Mouse (Mus musculus) right cerebral cortex, postnatal 25 days (tissue): ENCODE data around the gene Hist1h2bk.

Experiments used
- DNase-seq: peaks from one replicate; pipeline ENCODE4 v3.0.0; 2022

Hist1h2bk gene

GRCm38 (mm10) chr13:22015479-22016450, 19.9 kb upstream of the Hist1h2bk start:
- no peak for DNase-seq

- no peak for DNase-seq
Observed at GRCm38 (mm10) chr13:22019934-22020835, 15.5 kb upstream of the Hist1h2bk start.

- no peak for DNase-seq
Observed at GRCm38 (mm10) chr13:22020901-22021339, 14.8 kb upstream of the Hist1h2bk start.

DNA sequence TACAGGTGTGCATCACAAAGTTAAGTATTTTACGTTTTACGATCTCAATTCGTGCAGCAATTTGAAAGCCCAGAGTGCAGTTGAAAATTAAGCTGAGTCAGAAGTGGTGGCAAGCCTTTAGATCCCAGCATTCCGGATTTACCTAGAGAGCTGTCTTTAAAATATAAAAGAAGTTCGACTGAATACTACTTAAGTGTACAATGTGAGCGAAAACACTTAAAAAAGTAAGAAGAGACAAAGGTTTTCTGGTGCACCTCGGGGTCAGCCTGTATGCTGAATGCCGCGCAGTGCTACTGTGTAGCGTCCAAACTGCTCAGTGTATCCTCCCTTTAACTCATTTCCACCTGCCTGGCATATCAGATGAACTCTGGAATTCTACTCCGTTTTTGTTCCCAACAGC, 14.1 kb upstream of the Hist1h2bk start:
- no peak for DNase-seq

- DNase-seq: no peak
Observed at GRCm38 (mm10) chr13:22022241-22022640, 13.4 kb upstream of the Hist1h2bk start.

- peak; percentile 79 for DNase-seq
Observed at GRCm38 (mm10) chr13:22026058-22027031, 9.3 kb upstream of the Hist1h2bk start.

DNA sequence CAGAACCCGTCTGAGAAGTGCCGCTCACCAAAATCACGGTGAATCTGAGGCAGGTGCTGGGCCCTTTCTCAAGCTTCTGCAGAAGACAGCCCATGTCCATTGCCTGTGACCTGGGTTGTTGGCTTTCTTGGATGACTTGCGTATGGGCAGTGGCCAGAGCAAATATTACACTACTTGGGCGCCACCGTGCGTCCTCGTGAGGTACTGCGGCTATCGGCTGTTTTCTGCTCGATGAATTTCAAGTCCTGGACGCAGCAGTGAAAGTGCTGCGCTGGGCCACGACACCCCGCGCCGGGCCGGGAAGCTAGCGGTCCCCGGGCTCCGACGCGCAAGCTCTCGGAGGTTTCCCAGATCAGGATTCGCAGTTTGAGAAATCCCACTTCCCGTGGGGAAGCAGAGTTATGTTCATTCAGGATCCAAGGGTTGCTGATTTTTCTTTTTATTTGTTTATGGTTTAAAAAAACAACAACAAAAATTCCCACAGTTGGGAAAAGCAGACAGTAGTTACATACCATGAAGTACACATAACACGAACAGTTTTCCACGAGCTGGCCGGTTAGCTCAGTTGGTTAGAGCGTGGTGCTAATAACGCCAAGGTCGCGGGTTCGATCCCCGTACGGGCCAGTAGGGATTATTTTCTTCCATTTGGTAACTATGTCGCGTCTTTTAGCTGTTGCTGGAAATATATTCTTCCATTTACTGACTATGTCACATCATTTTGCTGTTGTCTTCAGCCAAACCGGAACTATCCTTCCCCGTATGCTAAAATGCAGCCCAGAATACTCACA, 6.8 kb upstream of the Hist1h2bk start:
- peak; percentile 86 for DNase-seq

GRCm38 (mm10) chr13:22029928-22030327, 5.7 kb upstream of the Hist1h2bk start:
- no peak for DNase-seq

DNA sequence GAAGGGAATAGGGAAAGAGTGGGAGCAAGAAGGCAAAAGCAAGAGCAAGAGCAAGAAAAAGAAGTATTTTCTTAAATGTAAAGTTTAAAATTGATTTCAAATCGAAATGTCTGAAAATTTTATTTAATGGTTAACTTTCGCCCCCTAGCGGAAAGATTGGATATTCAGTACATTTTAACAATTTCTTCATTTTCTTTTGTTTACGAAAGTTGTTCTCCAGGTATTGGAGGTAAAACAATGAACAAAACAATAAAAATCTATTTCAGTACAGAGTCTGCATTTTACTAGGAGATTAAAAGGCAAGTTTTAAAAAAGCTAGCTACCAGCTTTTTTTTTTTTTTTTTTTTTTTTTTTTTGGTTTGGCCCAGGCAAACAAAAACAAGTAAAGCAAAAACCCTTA, 5.2 kb upstream of the Hist1h2bk start:
- no peak for DNase-seq

- DNase-seq: no peak
Observed at GRCm38 (mm10) chr13:22033741-22034442, 1.8 kb upstream of the Hist1h2bk start.

DNA sequence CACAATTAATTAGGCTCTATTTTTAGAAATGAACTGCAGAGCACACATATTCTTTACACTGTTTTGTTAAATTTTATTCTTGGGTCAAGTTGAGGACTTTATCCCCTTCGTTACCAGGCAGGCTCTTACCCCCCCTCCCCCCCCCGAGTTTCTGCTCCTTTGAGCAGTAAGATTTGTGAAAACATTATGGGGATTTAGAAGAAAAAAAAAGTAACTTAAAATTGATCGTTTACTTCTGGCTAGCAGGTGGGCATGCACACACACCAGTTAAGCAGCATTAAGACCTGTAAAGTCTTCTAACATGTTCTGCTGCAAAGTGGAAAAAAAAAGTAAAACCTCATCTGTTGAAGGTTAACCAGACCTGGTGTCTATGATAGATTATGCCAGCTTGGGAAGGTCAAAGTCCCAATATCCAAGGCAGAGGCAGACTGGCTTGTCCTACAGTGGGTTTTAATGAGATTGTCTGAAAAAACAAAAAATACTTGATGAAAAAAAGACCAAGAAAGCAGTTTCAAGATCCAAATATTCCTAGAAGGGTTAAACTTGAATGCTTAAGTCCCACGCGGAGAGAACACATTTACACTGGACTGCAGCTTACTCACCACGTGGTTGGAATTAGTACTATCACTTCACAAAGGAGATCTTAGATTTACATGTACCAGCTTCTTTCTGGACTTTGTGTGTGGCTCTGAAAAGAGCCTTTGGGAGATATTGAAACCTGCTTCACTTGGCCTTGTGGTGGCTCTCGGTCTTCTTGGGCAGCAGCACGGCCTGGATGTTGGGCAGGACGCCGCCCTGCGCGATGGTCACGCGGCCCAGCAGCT, 1.0 kb upstream of the Hist1h2bk start:
- DNase-seq: peak; percentile 5

- DNase-seq: peak; percentile 10
Observed at GRCm38 (mm10) chr13:22036149-22036956, 683 bp downstream of the Hist1h2bk start.

DNA sequence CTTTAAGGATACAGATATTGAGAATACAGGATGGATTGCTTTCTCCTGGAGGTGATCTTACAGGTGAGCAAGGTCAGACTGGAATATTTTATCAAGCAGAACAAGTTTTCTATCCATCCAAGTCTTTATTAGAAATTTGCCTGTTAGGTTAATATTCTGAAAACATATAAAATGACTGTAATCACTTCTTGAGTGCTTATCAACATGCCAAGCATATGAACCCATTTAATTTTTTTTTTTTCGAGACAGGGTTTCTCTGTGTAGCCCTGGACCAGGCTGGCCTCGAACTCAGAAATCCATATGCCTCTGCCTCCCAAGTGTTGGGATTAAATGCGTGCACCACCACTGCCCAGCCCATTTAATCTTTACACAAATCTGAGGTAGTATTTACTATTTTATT, 1.3 kb downstream of the Hist1h2bk start:
- no peak for DNase-seq

DNA sequence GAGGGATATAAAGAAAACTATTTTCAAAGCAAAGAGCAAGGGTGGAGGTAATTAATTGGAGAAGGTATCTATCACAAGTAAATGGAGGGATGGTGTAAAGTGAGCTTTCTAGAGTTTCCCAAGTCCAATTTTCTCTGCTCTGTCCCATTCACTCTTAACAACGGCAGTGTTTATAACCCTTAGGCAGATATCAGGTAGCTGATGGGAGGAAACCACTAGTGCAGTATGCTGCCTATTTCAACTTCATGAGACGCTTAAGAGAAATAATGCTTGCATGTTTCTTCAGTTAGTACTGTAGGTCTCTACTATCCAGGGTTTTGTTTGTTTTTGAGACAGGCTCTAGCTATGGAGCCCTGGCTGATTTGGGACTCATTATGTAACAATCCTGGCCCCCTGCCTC, 1.7 kb downstream of the Hist1h2bk start:
- DNase-seq: no peak

DNA sequence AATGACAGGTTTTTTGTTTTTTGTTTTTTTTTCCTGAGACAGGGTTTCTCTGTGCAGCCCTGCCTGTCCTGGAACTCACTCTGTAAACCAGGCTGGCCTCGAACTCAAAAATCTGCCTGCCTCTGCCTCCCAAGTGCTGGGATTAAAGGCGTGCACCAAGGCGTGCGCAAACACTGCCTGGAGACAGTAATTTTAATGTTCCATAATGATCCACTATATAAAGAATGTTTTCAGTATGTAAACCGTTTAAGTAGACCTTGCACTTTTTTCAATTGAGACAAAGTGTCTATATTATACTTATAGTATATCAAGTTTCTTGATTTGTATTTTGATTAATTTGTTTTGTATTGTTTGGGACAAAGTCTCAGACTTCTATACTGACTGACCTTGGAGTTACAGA, 3.7 kb downstream of the Hist1h2bk start:
- no peak for DNase-seq

DNA sequence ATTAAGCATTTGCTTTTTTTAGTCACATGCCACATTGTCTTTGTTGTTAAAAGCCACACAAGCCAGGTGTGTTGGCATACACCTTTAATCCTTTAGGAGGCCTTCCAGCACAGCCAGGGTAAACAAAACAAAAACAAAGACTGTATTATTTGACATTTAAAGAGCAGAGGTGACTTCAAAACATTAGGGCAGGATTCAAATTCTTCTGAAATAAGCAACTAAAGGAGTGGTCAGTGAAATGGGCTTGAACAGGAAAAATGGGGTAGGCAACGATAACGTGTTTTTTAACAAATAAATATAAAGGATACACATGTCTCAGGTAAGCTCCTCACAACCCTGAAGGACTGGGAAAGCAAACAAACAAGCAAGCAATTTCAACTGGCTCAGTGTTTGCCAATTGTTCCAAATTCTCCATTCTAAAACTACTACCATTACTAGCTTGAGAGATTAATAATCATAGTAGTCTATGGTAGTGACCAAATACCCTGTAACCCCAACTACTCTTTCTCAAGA, 4.3 kb downstream of the Hist1h2bk start:
- no peak for DNase-seq

GRCm38 (mm10) chr13:22040464-22041141, 4.9 kb downstream of the Hist1h2bk start:
- no peak for DNase-seq

- peak; percentile 98 for DNase-seq
Observed at GRCm38 (mm10) chr13:22041142-22041536, 5.5 kb downstream of the Hist1h2bk start, which contains the start of gene Hist1h4i. Hist1h4i (minus strand) TSS chr13:22041362.
